Mouse (Mus musculus): Measurements from ENCODE around the gene Naa11.

DNA sequence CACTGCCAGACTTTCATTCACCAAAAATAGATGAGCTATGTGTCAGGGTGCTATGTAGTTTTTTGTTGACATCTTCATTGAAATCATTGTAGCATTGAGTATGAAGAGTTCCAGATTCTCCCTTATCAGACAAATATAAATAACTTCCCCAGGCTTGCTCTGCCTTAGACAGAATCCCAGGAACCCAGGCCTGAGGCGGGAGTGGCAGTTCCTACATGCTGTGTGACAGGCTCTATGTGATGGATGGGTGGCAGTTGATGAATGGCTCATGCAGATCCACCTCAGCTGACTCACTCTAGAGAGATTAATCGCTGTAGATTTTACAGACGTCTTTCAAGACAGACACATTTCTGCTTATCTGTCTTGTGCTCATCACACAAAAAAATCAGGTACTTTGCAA lies 57.4 kb downstream of the Naa11 start:
- TF ChIP-seq IRF4 (IDR thresholded peaks at IDR 0.05; ENCODE audit: low read depth, low read length) (no peak), CTCF (conservative IDR thresholded peaks at IDR 0.05 in 1 of 2, IDR thresholded peaks at IDR 0.05 in 1 of 2; ENCODE audit: low read depth in 2 of 2, low read length in 2 of 2) (no peak), POLR2A (IDR thresholded peaks at IDR 0.05; ENCODE audit: low read depth, low read length) (no peak), KAT2A (IDR thresholded peaks at IDR 0.05; ENCODE audit: insufficient replicate concordance, low read length) (no peak), USF1 (IDR thresholded peaks at IDR 0.05; ENCODE audit: low read depth, low read length) (no peak), TBP (conservative IDR thresholded peaks at IDR 0.05; ENCODE audit: low read depth, low read length) (no peak), MAZ (IDR thresholded peaks at IDR 0.05; ENCODE audit: low read depth, low read length) (no peak), E2F4 (IDR thresholded peaks at IDR 0.05; ENCODE audit: insufficient replicate concordance, low read depth, low read length) (no peak)
